Mouse (Mus musculus) right cerebral cortex, postnatal 10 days (tissue): ENCODE measurements at regions not wholly inside any gene's neighbourhood (a gene's known extent, or its start where the extent isn't known, plus 50 kb on each side); places are given as distances from the start of the nearest gene placed in this dataset.

Experiments used
- DNase-seq, 2 experiments: peaks; one replicate each; pipeline ENCODE4 v3.0.0; 2021; ENCODE audit warnings: low spot score in 2 of 2

DNA sequence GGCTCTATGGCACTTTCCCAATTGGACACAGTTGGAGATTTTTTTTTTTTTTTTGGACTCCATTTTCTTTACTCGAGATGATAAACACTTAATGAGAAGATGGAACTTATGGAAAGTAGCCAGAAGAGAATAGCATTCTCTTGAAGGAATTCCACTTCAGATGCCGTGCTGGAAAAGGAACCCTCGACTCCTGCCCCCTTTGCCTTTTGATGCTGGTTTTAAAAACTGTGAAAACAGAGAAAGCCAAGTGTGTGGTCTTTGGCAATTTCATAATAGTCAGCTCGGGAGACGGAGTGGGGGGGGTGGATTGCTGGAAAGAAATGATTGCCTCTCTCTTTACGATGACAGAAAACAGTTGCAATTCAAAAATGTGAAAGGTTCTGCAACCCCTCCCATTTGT lies 429.2 kb downstream of the Fgf9 start:
- no peak for DNase-seq

DNA sequence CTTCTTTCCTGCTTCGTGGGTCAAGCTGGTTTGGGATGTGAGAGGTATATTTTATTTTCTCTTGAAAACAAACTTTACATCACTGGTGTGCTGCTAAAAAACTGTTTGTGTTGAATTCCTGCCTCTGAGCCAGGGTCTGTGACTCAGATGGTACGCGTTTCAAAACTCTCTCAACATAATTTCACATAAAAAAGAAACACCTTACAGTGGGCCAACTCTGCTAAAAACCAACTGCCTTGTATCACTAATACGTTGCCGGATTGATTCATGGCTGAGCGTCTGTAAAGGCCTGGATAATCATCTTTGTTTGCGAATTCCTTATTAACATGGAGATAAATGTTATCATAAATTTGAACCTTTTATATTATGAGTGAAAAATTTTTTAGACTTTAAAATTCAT lies 428.7 kb downstream of the Fgf9 start:
- DNase-seq, result no peak

DNA sequence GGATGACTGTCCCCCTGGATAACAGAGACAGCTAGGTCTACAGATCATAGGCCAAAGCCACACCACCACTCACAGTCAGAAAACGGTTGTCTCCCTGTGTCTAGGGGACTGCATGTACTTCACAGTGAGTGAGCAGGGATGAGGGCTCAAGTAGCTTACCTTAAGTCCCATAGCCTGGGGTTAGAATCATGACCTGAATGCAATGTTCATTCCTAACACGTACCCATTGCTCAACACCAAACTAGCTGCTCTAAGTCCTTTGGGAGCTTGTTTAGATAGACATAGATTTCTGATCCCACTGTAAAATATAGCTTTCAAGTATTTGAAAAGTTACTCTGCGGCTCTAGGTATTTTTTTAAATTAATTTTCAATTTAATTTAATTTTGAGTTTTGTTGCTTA lies 426.6 kb downstream of the Fgf9 start:
- DNase-seq, result no peak

DNA sequence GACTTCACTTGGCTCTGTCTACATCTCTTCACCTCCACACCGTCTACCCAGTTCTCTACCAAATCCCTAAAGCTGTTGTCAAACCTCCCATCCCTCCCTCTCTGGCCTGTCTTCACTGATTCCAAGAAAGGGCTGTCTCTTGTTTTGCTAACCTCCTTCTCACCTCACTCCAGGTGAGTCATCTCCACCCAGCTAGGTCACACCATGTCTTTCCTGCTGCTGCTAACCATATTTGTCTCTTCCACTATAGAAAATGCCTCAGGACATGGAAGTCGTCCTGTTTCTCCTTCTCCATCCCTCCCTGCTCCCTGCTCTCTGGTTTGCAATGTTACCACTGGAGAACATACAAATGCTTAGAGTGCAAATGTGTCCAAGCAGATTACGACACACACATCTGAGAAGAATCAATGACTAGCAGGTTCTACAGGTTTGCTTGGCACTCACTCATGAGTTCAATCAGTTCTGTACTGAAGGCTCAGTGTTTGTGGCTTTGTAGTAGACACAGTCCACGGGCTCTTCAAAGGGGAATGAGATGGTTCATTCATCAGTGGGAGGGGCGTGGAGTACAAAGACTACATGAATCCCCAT lies 424.1 kb downstream of the Fgf9 start:
- DNase-seq, result no peak

DNA sequence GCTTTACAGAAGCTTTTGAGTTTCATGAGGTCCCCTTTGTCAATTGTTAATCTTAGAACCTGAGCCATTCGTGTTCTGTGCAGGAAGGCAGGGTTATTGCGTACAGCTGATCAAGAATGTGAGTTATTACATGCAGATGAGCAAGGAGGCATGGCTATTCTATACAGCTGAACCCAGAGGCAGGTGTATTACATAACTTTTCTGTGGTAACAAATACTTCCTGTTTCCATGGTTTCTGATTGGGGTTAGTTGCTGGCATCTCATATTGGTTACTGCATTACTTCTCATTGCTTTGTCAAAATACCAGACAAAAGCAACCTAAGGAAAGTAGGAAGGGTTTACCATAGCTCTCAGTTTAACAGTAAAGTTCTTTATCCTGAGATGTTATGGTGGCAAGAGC lies 421.8 kb downstream of the Fgf9 start:
- DNase-seq, result no peak

DNA sequence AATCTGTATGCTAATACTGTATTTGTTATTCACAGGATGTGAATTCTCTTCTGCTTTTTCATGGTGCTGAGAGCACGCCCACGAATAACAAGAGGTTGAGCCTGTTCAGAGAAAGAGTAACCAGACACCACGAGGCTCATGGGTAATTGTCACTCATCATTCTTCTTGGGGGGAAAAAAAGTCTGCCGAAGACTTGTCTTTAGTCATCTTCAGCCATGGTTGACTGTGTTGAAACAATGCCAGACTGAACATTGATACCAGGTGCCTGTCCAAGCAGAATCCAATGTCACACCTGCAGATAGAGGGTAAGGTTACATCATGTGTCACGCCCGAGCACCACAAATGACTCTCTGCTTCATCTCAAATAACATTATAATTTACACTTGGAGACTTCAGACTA lies 418.5 kb downstream of the Fgf9 start:
- DNase-seq, result no peak

DNA sequence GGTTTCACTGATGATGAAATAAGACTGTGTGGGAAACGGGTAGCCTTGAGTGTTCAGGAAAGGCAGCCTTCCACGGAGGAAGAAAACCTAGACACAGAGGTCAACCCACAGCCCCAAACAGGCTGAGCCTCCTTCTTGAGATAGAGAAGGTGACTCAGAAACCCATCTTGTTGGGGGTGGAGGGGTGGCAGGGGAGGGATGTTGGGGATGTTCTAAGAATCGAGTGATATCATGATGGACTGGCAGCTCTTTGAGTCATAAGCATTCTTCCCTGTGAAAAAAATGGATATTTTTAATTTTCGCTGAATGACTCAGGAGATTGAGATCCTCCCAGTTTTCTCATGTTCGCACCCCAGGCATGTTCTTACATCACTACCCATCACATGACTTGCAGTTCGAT lies 417.5 kb downstream of the Fgf9 start:
- no peak for DNase-seq

DNA sequence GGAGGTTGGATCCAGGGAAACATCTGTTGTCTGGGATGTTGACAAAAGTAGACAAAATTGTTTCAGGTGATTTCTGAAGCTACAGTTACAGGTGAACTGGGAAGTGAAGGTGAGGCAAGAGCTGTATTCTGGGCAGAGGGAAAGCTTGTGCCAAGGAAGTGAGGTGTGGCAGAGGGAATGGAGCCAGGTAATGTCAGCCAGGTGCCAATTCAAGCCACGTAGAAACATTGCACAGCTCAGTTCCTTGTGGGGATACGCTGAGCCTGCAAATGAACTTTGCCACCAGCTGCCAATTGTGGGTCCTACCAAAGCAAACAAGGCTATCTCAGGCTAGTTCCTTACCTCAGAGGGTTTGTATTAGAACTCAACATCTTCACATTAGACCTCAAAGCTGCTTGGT lies 410.1 kb downstream of the Fgf9 start:
- no peak for DNase-seq

DNA sequence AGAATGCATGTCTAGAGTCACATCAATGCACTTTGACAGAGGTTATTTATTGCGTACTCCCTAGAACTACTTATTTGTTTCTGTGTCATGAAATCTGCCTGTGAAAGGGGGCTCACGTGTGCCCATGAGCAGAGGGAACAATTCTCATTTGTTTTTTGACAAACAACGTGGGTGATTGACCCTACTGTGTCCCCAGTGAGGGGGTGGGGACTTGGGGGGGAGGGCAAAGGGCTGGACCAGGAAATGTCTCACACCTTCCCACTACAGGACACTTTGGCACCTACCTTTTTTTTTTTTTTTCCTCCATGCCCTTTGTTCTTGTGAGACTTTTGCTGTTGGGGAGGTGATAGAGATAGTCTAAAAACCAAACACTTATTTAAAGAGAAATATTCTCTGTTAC lies 400.3 kb downstream of the Fgf9 start:
- DNase-seq, result no peak

DNA sequence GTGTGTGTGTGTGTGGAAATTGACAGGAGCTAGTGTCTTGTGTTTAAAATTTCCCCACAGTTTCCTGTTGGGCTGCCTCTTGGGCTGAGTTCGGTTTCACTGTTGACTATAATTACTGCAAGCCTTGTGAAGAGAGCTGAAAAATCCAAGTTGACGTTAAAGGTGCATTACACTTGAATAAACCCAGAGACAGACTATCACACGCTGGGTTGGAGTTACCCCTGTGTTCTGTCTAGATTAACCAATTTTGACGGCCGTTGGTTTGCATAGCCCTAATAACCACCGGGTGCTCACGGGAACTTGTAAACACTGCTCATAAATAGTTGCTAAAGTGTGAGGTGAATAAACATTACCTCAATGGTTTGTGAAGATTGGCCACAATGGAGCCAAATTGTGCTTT lies 398.1 kb downstream of the Fgf9 start:
- no peak for DNase-seq

DNA sequence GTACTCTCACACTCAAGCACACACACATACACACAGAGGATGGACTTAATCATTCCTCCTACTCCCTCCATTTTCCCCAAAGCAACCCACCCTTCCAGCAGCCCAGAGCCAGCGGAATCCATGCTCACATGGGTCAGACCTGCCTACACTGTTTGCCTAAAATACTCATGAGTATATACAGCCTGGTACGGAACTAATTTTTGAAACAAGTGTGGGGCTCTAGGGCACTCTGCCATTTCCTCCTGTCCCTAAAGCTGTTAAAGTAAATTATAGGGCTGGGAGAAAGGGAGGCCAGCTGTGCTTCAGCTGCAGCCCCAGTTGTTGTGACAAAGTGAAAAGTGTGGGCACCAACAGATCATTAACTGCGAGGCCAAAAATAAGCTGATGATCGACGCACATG lies 397.5 kb downstream of the Fgf9 start:
- DNase-seq, result peak; percentile 31 to 39

DNA sequence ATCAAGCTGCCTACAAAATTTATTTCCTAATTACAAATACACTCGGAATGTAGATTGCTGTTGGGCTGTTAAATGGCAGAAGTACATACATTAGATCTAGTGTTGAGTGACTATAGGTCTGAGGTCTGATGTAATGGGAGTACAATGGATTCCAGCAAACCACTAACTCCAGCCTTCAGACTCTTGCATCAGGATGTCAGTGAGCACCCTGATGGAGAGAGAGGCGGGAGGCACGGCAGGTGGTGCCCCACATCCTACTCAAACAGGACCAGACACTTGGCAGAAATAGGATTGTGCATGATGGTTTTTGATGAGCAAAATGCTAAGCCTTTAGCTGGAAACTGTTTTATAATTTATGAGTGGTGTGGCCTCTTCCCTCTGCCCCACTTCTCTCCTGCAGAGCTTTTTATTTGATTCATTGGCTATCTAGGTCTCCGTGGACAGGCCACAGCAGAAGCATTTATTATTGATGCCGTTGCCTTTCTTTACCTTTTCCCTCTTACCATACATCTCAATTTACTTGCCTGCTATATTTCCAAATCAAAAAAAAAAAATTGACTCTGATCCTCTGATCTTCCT lies 376.5 kb downstream of the Fgf9 start:
- no peak for DNase-seq

DNA sequence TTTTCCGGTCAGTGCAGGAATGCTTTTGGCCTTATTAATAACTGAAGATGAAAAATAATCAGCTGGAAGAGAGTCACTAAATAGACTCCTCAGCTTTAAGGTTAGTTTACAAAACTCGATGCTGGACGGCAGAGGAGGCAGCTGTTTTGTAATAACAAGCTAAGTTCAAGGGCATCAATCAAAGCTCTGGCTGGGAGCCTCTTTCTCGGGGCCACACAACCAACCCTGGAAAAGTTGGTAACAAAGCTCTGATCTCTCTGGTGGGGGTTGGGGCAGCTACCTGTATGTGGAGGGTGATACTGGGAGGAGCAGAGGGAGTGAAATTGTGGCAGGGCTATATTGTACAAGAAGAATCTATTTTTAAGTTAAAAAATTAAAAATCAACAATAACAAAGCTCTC lies 374.1 kb downstream of the Fgf9 start:
- DNase-seq, result no peak

DNA sequence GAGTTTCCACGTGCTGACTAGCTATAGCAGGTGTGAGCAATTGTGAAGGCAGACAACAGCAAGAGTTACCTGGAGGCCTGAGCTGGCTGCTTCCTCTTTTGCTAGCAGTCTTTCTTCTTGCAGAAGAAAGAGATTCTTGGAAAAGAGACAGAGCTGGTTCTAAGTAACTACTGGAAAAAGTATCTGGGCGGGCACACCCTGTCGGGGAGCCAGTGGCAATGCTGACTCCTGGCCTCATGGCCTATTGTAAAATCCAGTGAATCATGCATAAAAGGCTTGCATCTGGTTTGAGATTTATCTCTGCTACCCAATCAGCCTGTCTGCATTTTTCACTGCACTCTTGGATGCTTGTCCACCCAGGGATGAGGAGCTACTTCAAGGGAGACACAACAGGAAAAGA lies 372.2 kb downstream of the Fgf9 start:
- DNase-seq, result no peak

DNA sequence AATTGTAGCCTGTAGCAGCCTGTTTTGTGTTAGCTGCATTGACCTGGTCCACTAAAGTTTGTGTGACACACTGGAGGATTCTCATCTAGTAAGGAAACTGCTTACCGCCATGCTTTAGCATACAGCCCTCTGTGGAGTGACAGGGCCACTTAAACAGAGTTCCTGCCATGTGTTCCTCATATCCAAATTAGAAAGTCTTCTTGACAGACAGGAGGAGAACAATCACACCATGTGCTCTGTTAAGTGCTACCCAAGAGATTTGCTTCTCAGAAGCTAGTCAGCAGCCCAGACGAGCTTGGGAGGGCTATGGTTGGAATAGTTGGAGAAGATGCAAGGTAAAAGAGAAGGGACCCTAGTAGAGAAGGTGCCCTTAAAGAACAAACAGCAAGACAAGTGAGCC lies 369.6 kb downstream of the Fgf9 start:
- DNase-seq, result no peak

DNA sequence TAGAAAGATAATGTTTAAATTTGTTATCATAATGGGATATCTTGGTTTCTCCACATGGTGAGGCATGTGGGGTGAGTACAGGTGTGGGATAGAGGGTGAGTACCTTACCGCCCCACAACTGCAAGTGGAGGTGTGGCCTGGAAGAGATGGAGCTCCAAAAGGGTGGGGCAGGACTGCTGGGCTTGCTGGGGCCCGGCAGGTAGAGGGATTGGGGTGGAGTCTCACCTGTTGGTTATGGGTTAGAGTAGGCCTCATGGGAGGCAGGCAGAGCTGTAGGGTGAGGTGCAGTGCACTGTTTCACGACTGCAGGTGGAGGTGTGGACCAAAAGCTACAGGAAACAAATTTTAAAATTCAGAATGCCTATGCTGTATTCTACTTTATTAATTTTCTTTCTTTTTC lies 365.7 kb downstream of the Fgf9 start:
- no peak for DNase-seq

DNA sequence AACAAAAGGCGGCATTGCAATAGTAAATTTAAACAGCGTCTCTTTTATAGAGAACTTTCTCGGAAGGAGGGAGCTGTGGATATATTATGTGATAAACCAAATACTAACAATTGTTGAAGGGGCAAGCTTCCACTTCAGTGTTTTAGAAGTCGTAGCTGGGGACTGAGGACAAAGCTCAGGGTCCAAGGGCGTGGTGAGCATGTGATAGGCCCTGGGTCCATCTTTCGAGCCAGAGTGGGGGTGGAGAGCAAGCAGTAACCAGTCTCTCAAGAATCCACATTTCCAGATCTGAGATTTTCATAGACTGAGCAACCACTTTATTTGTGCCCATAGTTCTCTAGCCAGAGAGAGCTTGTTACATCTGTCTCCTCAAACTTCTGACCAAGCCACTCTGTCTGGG lies 356.1 kb downstream of the Fgf9 start:
- no peak for DNase-seq

DNA sequence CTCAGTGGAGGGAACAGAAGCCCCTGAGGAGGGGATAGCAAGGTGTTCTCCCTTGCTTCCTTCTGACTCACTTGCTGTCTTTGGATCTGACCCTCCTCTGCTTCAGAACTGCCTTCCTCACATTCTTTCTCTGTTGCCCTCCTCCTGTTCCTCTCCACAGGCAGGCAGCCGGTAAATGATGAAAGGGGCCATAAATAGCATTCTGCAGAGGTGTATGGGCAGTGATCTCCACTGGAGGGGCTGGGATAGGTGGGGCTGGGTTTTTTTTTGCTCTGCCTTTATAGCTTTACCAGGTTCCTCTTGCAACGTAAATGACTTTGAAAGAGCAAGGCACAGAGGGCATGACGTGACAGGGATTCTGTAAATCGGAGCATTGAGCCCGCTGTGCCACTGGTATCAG lies 351.6 kb downstream of the Fgf9 start:
- no peak for DNase-seq

DNA sequence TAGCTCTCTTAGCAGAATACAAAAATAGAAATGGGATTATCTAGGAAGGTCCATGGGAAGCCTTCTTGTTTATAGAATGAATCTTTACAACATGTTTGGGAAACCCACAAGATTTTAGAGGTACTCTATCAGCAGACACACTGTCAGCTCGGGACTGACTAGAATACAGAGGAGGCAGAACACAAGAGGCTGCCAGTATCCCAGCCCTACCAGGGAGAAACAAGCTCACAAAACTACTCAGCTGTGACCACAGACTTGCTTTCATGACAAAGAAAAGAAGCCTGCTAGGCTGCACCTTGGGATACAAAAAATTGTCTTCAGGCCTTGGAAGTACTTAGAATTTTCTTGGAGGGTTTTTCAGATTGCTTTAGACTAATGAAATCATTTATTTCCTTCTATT lies 347.2 kb downstream of the Fgf9 start:
- no peak for DNase-seq

DNA sequence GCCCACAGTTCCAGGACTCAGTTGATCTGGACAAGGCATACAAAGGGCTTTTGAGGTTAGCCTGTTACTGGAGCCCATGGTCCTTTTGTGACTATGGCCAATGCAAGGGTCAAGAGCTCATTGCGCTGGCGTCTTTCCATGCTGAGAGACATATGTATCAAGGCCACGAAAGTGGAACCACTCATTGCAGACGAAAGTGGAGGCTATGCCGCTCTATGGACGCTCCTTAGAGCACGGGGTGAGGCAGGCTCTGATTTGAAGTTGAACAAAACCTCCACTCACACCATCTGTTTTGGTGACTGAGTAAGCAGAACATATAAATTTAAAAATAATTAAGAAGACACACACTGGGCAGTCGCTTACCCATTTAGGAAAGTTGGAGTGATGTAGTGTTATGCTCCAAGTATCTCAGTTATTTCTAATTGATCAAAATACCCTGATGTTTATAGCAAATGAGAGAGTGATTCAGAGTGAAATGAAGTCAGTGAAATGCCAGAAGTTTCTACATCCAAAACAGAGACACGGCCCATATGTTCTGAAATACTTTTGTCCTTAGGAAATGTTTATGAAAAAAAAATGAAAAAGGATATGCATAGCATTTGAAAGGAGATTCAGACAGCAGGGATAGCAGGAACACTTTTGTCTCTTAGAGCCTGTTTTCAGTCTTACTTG lies 321.8 kb downstream of the Fgf9 start:
- no peak for DNase-seq

DNA sequence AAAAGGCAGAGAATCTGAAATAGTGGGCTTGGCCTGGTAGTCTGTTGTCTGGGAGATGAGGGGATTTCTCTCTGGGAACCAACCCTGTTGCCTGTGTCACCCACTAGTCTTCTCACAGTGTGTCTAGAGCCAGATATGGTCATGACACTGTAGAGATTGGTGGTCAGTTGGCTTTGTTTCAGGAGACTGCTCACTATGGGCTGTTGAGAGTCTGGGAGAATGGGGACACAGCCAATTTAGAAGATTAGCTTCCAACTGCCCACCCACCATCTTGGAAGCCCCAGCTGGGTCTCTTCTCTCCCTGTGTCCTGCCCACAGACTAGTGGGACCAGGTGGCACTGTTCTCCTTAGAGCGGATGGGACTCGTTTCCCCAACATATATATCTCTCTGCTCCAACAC lies 320.4 kb downstream of the Fgf9 start:
- DNase-seq, result peak in 1 of 2 experiments; percentile 43

DNA sequence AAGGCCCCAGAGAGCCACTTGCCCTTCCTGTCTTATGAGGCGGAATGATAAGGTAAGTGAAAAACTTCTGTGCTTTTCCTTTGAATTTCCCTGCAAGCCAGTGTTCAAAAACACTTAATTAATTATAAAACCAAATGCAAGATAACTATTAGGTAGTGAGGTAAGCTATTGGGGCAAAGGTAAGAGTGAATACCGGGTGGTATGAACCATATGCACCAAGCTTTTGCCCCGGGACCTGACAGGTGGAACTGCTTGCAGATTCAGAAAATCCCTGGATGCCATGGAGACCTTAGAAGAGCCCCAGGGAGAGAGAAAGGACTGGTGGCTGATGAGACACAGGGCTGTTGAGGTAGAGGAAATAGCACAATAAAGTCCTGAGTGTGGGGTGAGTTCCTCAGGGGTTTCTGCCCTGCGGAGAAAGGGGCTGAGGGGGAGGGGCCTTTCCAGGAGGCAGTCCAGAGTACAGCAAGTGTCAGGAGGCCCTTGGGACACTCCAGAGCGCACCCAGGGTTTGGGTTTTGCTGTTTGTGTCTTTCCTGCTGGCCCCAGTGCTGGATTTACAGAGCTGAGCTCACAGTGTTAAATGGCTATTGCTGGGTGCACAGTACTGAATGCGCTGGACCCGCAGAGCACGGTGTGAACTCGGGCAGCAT lies 317.1 kb downstream of the Fgf9 start:
- DNase-seq, result no peak

DNA sequence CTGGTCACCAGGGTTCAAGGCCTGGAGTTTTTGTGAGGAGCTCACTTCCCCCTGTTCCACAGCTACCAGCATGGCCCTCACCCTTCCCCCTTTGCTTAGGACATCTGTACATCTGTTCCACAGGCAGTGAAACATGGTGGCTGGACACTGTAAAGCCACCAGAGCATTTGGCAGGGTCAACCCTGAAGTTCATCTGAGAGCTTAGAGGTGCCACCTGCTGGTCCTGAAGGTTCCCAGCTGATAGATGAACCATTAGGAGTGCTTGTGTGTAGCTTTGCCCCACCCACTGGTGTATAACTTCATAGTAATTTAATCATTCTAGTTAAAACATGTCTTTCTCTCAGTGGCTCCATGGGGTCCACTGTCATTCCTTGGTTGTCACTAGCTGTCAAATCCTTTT lies 304.7 kb downstream of the Fgf9 start:
- no peak for DNase-seq
